ENCODE assay signal across 8 mouse cellular contexts in genomic region chr5:52516072-52516476, GRCm38 (mm10). TPM values are rescaled to one million over a fixed set of nuclear protein-coding genes. Genes with fewer than 3 reads are reported as not detected.
DNase-seq lines count a peak whose midpoint lies in the region; ATAC-seq and TF ChIP-seq lines count a peak whose summit lies in the region.

No protein-coding gene starts in this region.

- 20% methylated on average over 21 of the region's 21 CpGs for WGBS in embryonic facial prominence, embryonic 14.5 days
- 9% methylated on average over 21 of the region's 21 CpGs for WGBS in midbrain, embryonic 13.5 days

- ATAC-seq in embryonic facial prominence, embryonic 14.5 days (ENCODE audit: low read depth) = peak; percentile 48; the same call in 1 of the 2 replicates
- ATAC-seq in midbrain, embryonic 13.5 days = peak; percentile 81
- ATAC-seq in erythroblast, adult 5-6 weeks (replicated peaks; ENCODE audit: low FRiP score, poor library complexity, severe bottlenecking) = no peak

- H3K4me3 ChIP-seq in ES-E14 (ENCODE audit: insufficient read depth in 1 of 2, low read depth in 1 of 2, low read length in 2 of 2, poor library complexity in 1 of 2, severe bottlenecking in 1 of 2) = 0 out of 4 replicates have a peak overlapping the region, but pooled peaks of 1 of the 2 experiments have one; percentile 15
- H3K4me3 ChIP-seq in embryonic facial prominence, embryonic 14.5 days (ENCODE audit: low read depth, low read length) = peak overlapping the region; percentile 29
- peak overlapping the region; percentile 42 for H3K4me3 ChIP-seq in midbrain, embryonic 13.5 days (replicated peaks)

- no peaks in the 10 kb centered on the region for H3K36me3 ChIP-seq in ES-E14 (ENCODE audit: control insufficient read depth, insufficient read depth, low read length, poor library complexity, severe bottlenecking)
- no peaks in the 10 kb centered on the region for H3K36me3 ChIP-seq in embryonic facial prominence, embryonic 14.5 days (ENCODE audit: control insufficient read depth, insufficient read depth, low read length)
- H3K36me3 ChIP-seq in midbrain, embryonic 13.5 days = no peaks in the 10 kb centered on the region

- H3K9ac ChIP-seq in ES-E14 (ENCODE audit: insufficient read depth, low read depth, low read length, poor library complexity, severe bottlenecking) = no peak overlapping the region
- peak overlapping the region; percentile 25; the same call in 1 of the 2 replicates for H3K9ac ChIP-seq in embryonic facial prominence, embryonic 14.5 days (ENCODE audit: low read depth, low read length)
- H3K9ac ChIP-seq in midbrain, embryonic 13.5 days (replicated peaks) = peak overlapping the region; percentile 65

- peaks cover 12% of the 10 kb centered on the region for H3K27me3 ChIP-seq in embryonic facial prominence, embryonic 14.5 days (replicated peaks; ENCODE audit: control insufficient read depth, insufficient read depth, low read length)
- H3K27me3 ChIP-seq in midbrain, embryonic 13.5 days = peaks cover 4% of the 10 kb centered on the region; the same call in 1 of the 2 replicates

- DNase-seq in cerebellum, adult 11 months = peak; percentile 14
- DNase-seq in cerebellum, adult 9-11 months = no peak
- DNase-seq in ES-E14 (ENCODE audit: low read depth, low spot score) = peak; percentile 38
- DNase-seq in embryonic facial prominence, embryonic 14.5 days (ENCODE audit: low spot score) = peak; percentile 48
- DNase-seq in layer of hippocampus, adult 18-20 months (ENCODE audit: low spot score in 2 of 2) = peak; percentile 24 to 39
- no peak for DNase-seq in testis, postnatal 14 days (ENCODE audit: low spot score)

- H3K9me3 ChIP-seq in ES-E14 (ENCODE audit: control insufficient read depth, insufficient read depth, low read depth, low read length) = no peaks in the 10 kb centered on the region
- no peaks in the 10 kb centered on the region for H3K9me3 ChIP-seq in embryonic facial prominence, embryonic 14.5 days (ENCODE audit: control insufficient read depth, low read length)
- no peaks in the 10 kb centered on the region for H3K9me3 ChIP-seq in midbrain, embryonic 13.5 days

- in situ Hi-C loops in ES-E14 (cut with MboI; ENCODE audit: low sequenced_read_pairs in 2 of 2, unreplicated experiment in 2 of 2) = no loop called here

- no peak overlapping the region for H3K27ac ChIP-seq in ES-E14 (ENCODE audit: insufficient read depth, low read depth, low read length, poor library complexity, severe bottlenecking)
- H3K27ac ChIP-seq in embryonic facial prominence, embryonic 14.5 days (replicated peaks; ENCODE audit: low read depth, low read length) = no peak overlapping the region
- H3K27ac ChIP-seq in midbrain, embryonic 13.5 days = 0 out of 2 replicates have a peak overlapping the region, but pooled peaks have one; percentile 47

- no peaks in the 10 kb centered on the region for H3K4me1 ChIP-seq in ES-E14 (ENCODE audit: control insufficient read depth in 2 of 2, insufficient read depth in 2 of 2, low read length in 2 of 2, poor library complexity in 1 of 2)
- 0 out of 2 replicates have a peak, but pooled peaks cover 4% of the 10 kb centered on the region for H3K4me1 ChIP-seq in embryonic facial prominence, embryonic 14.5 days (ENCODE audit: control insufficient read depth, insufficient read depth, low read length)
- peaks cover 4% of the 10 kb centered on the region for H3K4me1 ChIP-seq in midbrain, embryonic 13.5 days (replicated peaks)

- H3K4me2 ChIP-seq in embryonic facial prominence, embryonic 14.5 days (ENCODE audit: low read depth, low read length) = peak overlapping the region; percentile 53
- H3K4me2 ChIP-seq in midbrain, embryonic 13.5 days (replicated peaks) = peak overlapping the region; percentile 70

TF ChIP-seq in ES-E14, 5 proteins besides CTCF, POLR2A, EP300 and RAD21:
- TF ChIP-seq CHD2 (IDR thresholded peaks at IDR 0.05; ENCODE audit: low read depth, low read length) (no peak), MAFK (IDR thresholded peaks at IDR 0.05; ENCODE audit: insufficient read depth, low read depth, low read length) (0 out of 2 replicates have a peak, but pooled peaks have one; percentile 28)
TF ChIP-seq in ES-E14: peak in this region for 1.

RNA-seq across cellular contexts. Expression of gene Ccdc149, which starts 44.8 kb away (rescaled TPM):
- 0.11 and 0.27 TPM in 2 replicates for total RNA-seq in ES-E14 (2012; rRNA removed)
- polyA plus RNA-seq in embryonic facial prominence, embryonic 14.5 days (2014; fragmentation: Nextera tagmentation; extraction: Ambion mirVana) = 3.3 and 3.8 TPM in 2 replicates
- total RNA-seq in layer of hippocampus, adult 18-20 months (2021) = 10 to 100 TPM; 76.7 to 82.8 TPM
- polyA plus RNA-seq in midbrain, embryonic 13.5 days (2015; fragmentation: Nextera tagmentation; extraction: Ambion mirVana) = 8.2 and 9.7 TPM in 2 replicates
- total RNA-seq in erythroblast, adult 5-6 weeks (2015; ENCODE audit: low replicate concordance) = 0.42 and 2.5 TPM in 2 replicates
- 0.14 and 0.26 TPM in 2 replicates for total RNA-seq in erythroblast, adult 5-6 weeks (2017; ENCODE audit: low replicate concordance)

RNA-seq across cellular contexts. Expression of gene Lgi2, which starts 50.2 kb away (rescaled TPM):
- 1.0 and 1.5 TPM in 2 replicates for total RNA-seq in ES-E14 (2012; rRNA removed)
- polyA plus RNA-seq in embryonic facial prominence, embryonic 14.5 days (2014; fragmentation: Nextera tagmentation; extraction: Ambion mirVana) = 9.6 and 9.8 TPM in 2 replicates
- total RNA-seq in layer of hippocampus, adult 18-20 months (2021) = 10 to 100 TPM; 20.8 to 24.3 TPM
- polyA plus RNA-seq in midbrain, embryonic 13.5 days (2015; fragmentation: Nextera tagmentation; extraction: Ambion mirVana) = 1.8 and 2.0 TPM in 2 replicates
- total RNA-seq in erythroblast, adult 5-6 weeks (2015; ENCODE audit: low replicate concordance) = not detected in 2 replicates
- not detected in 2 replicates for total RNA-seq in erythroblast, adult 5-6 weeks (2017; ENCODE audit: low replicate concordance)

Comparison
In these comparisons a context has a peak if more than half of its experiments do, and no peak if none do; other contexts are left out.
1. DNase-seq: peak in cerebellum, adult 11 months (single experiment), ES-E14 (single experiment), embryonic facial prominence, embryonic 14.5 days (single experiment) and layer of hippocampus, adult 18-20 months (2 of 2); none in cerebellum, adult 9-11 months (single experiment) and testis, postnatal 14 days (single experiment).
2. RNA of gene Ccdc149, which starts 44.8 kb away (total RNA-seq): 76.7 to 82.8 TPM in layer of hippocampus, adult 18-20 months; 0.14 to 2.5 TPM in erythroblast, adult 5-6 weeks and 0.11 to 0.27 TPM in ES-E14; every median in the first group is over 10 times any median in the second.